Mouse (Mus musculus): ENCODE measurements around the gene Fchsd2. TPM values are rescaled to one million over a fixed set of nuclear protein-coding genes. Genes with fewer than 3 reads are reported as not detected.

The Fchsd2 gene
- total RNA-seq, 2 experiments from 2014 or later, result 107 to 122 TPM

GRCm38 (mm10) chr7:101306841-101307240, 214.2 kb downstream of the Fchsd2 start:
- intact Hi-C loops (cut with DNase I), result no loop called here
- DNase-seq, result no peak

GRCm38 (mm10) chr7:101309985-101310326, 217.3 kb downstream of the Fchsd2 start:
- intact Hi-C loops (cut with DNase I), result loop anchor here (5.0 kb wide), 1 partner anchor 62 kb away; no protein-coding TSS in a partner anchor
- no peak for DNase-seq

GRCm38 (mm10) chr7:101310327-101311028, 217.8 kb downstream of the Fchsd2 start:
- intact Hi-C loops (cut with DNase I), result loop anchor here (5.0 kb wide), 1 partner anchor 62 kb away; no protein-coding TSS in a partner anchor

GRCm38 (mm10) chr7:101311061-101311460, 218.4 kb downstream of the Fchsd2 start:
- no peak for DNase-seq
- intact Hi-C loops (cut with DNase I), result loop anchor here (5.0 kb wide), 1 partner anchor 61 kb away; no protein-coding TSS in a partner anchor

More at GRCm38 (mm10) chr7:101310327-101311028, 217.8 kb downstream of the Fchsd2 start:
- DNase-seq, result peak; percentile 99

- no peak for DNase-seq
- intact Hi-C loops (cut with DNase I), result loop anchor here (5.0 kb wide), 1 partner anchor 59 kb away; no protein-coding TSS in a partner anchor
These were observed 220.4 kb downstream of the Fchsd2 start for GRCm38 (mm10) chr7:101313033-101313432.

GRCm38 (mm10) chr7:101314396-101314795, 221.7 kb downstream of the Fchsd2 start:
- intact Hi-C loops (cut with DNase I), result loop anchor here (5.0 kb wide), 1 partner anchor 58 kb away; no protein-coding TSS in a partner anchor
- DNase-seq, result no peak

GRCm38 (mm10) chr7:101315699-101316098, 223.0 kb downstream of the Fchsd2 start:
- intact Hi-C loops (cut with DNase I), result no loop called here

GRCm38 (mm10) chr7:101316591-101317001, 223.9 kb downstream of the Fchsd2 start:
- intact Hi-C loops (cut with DNase I), result no loop called here
- no peak for DNase-seq

More at GRCm38 (mm10) chr7:101315699-101316098, 223.0 kb downstream of the Fchsd2 start:
- no peak for DNase-seq

- intact Hi-C loops (cut with DNase I), result no loop called here
- no peak for DNase-seq
These were observed 224.4 kb downstream of the Fchsd2 start, which contains the start of gene Stard10 for GRCm38 (mm10) chr7:101317014-101317413. Gene Stard10 (plus strand): TSS chr7:101317086.

- intact Hi-C loops (cut with DNase I), result no loop called here
- no peak for DNase-seq
These were observed 226.2 kb downstream of the Fchsd2 start for GRCm38 (mm10) chr7:101318848-101319247.

GRCm38 (mm10) chr7:101319796-101320195, 227.1 kb downstream of the Fchsd2 start:
- DNase-seq, result no peak
- intact Hi-C loops (cut with DNase I), result no loop called here

GRCm38 (mm10) chr7:101320399-101321217, 227.9 kb downstream of the Fchsd2 start:
- intact Hi-C loops (cut with DNase I), result no loop called here
- DNase-seq, result peak; percentile 34

- intact Hi-C loops (cut with DNase I), result no loop called here
- peak; percentile 34 for DNase-seq
These were observed 228.7 kb downstream of the Fchsd2 start for GRCm38 (mm10) chr7:101321218-101321827.

GRCm38 (mm10) chr7:101323141-101323594, 230.5 kb downstream of the Fchsd2 start:
- DNase-seq, result peak; percentile 38
- intact Hi-C loops (cut with DNase I), result no loop called here

GRCm38 (mm10) chr7:101324142-101324962, 231.7 kb downstream of the Fchsd2 start:
- intact Hi-C loops (cut with DNase I), result no loop called here
- DNase-seq, result peak; percentile 75

- DNase-seq, result no peak
- intact Hi-C loops (cut with DNase I), result no loop called here
These were observed 233.3 kb downstream of the Fchsd2 start for GRCm38 (mm10) chr7:101326006-101326405.

- DNase-seq, result no peak
- intact Hi-C loops (cut with DNase I), result no loop called here
These were observed 234.6 kb downstream of the Fchsd2 start for GRCm38 (mm10) chr7:101327263-101327662.

GRCm38 (mm10) chr7:101327786-101328185, 235.1 kb downstream of the Fchsd2 start:
- intact Hi-C loops (cut with DNase I), result no loop called here
- no peak for DNase-seq

GRCm38 (mm10) chr7:101328621-101329158, 236.0 kb downstream of the Fchsd2 start:
- intact Hi-C loops (cut with DNase I), result no loop called here
- peak; percentile 66 for DNase-seq

GRCm38 (mm10) chr7:101329606-101330005, 236.9 kb downstream of the Fchsd2 start:
- DNase-seq, result no peak
- intact Hi-C loops (cut with DNase I), result no loop called here

Data from left cerebral cortex, postnatal 4 days (tissue).